Mouse (Mus musculus): ENCODE results near the gene Ifi213.
"Not testable (repeated sequence)": the region's sequence is repeated elsewhere in the genome, so short reads cannot be mapped to it uniquely, and the experiment has no call there.

Ifi213 gene

DNA sequence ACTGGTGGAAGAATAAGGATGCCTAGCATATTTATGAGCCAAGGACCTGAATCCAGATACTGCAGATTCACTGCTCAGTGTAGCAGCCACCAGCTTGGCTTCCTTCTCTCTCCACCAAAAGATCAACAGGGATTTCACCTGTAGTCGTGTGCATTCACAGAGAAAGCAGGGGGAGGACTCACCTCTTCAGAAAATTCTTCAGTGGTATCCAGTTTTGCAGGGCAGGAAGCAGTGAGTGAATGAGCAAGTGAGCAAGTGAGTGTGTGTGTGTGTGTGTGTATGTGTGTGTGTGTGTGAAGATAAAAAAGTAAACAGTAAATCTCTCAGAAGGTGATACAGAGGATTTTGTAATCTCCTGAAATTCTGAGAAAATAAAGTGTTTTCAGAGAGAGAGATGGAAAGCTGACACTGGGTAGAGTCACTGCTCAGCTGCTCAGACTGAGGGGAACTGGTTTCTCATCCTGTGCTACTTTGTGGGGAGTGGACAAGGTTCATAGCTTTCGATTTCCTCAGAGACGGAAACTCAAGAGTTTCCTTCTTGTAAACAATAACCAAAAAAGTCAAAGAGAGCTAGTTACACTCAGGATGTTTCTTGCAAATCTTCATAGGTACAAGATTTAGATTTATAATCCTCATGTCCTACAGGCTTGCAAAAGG, at the start of gene Ifi213:
TSS of gene Ifi213 (minus strand) at position 437 of the 657 bp plus-strand sequence.
- DNase-seq (ENCODE audit: low spot score): not testable (repeated sequence)

DNA sequence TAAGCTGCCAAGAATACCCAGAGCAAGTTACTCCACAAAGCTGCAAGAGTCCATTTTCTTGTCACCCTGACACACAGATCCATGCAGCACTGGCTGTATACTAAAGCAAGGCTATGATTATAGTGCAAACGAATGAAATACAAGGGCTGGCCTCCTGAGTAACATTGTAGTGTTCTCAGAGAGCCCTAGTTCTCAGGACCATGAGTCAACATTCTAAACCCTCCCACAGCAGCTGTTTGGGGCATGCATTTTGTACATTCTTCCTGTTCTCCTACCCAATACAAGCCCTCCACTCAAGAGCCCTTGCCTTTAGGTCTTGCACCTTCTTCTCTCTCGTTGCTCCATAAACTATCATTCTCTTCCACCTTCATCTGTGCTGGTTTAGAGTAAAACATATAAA, 46.3 kb upstream of the Ifi213 start:
- no peak for DNase-seq (ENCODE audit: low spot score)

DNA sequence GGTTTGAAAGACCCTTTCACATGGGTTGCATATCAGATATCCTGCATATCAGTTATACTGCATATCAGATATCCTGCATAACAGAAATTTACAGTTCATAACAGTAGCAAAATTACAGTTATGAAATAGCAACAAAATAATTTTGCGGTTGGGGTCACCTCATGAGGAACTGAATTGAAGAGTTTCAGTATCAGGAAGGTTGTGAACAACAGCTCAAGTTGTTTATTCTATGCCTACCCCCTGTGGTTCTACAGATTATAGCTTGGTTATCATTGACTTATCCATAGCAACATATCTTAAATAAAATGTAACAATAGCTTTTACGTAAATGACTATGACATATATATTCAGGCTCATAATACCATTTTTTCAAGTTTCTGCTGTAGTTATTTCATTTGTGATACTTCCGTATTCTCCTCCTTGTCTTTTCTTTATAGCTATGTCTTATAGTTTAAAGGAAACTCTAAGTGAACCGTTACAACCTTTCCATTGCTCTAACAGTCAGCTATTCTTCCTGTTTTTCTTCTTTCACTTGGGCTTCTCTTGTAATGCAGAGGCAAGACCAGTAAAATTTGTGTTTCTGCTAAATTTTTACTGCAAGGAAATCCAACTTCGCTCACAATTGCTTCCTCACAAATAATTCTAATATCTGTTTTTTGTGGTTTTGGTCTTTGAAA, 35.0 kb upstream of the Ifi213 start:
- no peak for DNase-seq (ENCODE audit: low spot score)

DNA sequence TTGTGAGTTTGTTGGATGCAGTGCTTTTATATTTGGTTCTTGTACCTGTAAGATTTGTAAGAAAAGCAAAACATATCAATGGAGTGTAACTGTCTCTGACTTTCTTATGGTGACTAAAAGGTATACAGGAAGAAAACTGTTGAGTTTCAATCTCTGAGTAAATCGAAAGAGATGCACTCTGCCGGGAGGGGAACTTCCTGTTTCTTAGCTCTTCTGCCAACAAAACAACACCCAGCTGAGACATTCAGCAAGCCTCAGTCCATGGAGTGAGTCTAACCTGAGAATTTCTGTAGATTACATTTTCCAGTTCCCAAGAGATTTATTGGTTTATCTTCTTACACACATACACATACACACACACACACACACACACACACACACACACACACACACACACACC, 31.5 kb upstream of the Ifi213 start, which contains the start of gene Ifi209:
TSS of gene Ifi209 (plus strand) at position 296 of the 400 bp plus-strand sequence.
- DNase-seq (ENCODE audit: low spot score): not testable (repeated sequence)

DNA sequence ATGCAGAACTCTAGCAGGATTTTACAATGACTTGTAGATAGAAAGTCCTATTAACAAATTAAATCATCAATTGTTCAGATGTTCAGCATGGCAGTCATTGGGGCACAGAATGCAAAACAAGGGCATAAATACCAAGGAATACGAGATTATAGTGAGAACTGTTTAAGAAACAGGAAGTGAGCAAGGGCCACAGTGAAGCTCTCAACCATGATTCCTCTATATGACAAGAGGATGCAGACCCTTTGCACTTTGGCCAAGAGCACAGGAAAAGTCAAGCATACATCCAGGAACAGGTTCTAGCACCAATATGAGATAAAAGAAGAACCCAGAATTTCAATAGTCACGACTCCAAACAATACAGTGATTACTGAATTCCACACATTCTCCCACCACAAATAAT, 27.6 kb upstream of the Ifi213 start:
- no peak for DNase-seq (ENCODE audit: low spot score)

DNA sequence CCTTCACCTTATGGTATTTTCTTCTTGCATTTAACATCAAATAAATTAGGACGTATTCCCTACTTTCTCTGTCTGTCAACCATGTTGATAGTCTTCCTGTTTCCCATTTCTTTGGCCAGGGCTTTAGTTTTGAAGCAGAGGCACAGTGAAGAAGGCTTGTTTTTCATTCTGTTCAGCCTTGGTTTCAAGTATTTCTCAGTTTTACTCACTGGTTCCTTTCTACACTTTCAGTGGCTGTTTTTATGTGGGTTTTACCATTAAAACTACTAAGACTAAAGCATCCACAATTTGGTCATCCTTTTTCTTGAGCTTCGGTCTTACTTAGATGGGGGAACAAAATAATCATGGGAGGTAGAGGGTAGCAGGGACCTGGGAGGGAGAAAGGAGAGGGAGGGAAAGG, 25.0 kb upstream of the Ifi213 start:
- DNase-seq (ENCODE audit: low spot score): no peak

DNA sequence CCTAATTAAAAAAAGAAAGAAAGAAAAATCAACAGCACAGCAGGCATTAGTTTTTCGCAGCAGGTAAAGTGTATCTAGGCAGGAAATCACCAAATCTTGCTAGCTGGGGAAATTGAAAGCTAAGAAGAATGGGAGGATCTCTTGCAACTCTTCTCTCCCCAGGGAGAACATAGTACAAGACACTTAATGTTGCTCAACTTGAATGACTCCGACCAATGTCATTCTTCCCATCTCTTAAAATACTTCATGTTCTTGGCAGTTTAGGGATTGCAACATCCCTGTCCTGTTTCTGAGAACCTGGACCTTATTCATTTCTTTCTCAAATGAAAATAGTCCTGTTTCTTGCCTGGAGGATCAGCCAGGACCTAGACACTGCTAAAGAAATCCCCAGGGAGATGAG, 23.1 kb upstream of the Ifi213 start:
- DNase-seq (ENCODE audit: low spot score): not testable (repeated sequence)

DNA sequence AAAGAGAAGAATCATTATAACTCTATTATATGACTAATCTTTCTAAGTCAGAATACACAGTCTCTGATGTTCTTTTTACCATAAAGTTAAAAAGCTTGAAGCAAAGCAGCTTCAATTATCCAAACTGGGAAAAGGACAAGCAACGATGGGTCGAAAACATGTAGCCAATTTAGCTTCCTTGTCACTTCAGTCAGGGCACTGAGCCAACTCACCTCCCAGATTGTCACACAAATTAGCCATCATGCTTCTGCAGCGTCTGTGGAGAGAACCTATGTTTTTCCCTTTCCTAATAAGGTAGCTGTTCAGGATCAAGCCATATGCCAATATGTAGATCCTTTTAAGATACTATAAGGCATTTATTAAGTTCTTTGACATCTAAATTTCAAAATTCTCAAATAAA, 11.2 kb upstream of the Ifi213 start:
- DNase-seq (ENCODE audit: low spot score): not testable (repeated sequence)

DNA sequence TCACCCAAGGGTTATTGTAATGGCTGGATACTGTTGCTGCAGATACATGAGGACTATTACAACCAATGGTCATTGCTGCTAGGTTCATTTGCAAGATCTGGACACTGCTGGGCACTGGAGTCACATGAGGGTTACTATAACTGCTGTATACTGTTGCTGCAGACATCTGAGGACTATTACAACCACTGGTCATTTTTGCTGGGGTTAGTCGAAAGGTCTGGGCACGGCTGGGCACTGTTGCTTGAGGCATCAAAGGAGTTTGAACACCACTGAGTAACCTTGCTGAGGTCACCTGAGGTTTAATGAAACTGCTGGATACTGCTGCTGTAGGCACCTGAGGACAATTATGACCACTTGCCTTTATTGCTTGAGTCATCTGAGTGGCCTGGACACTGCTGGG, 9.4 kb downstream of the Ifi213 start:
- not testable (repeated sequence) for DNase-seq (ENCODE audit: low spot score)

DNA sequence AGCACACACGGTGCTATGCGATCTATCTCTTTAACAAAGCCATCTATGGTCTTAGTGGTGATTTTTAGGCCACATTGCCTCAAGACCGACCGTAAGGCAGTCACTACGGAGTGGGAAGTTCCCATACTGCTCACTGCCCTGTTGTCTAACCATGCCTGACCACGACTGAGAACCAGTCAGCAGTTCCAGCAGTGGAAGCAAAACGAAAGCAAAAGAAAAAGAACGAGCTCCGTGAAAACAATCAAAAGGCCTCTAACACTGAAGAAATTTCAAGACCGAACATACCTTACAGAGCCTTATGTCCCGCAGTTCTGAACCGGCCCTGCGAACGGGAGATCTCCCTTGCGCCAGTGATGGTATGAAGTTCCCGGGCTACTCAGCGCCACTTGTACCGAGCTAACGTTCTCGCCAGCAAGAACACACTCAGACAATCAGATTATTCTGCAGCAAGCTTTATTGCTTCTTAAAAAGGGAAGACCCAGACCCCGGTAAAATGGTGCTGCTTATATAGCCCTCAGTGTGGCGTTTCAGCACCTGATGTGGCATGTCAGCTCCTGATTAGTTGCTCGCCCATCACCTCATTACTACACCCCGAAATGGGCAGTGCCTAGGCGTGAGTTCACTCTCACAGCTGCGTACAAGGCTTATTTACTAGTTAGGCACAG, 19.0 kb downstream of the Ifi213 start:
- no peak for DNase-seq (ENCODE audit: low spot score)

DNA sequence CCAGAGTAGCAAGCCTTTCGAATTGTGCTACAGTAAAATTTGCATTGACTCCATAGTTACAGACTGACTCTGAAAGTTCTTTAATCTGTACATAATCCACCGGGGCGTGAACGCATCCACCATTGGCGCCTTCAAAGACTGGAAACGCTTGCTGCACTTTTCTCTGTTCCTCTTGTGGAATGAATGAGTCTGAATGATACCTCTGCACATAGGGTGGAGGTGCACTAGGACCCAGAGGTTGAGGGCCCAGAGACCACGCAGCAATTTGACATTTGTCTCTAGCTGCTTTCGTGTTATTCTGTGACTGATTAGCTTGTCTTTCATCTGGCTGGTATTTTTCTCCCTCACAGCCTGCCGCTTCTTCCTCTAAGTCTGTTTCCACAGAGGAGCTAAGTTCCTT, 20.0 kb downstream of the Ifi213 start:
- no peak for DNase-seq (ENCODE audit: low spot score)

DNA sequence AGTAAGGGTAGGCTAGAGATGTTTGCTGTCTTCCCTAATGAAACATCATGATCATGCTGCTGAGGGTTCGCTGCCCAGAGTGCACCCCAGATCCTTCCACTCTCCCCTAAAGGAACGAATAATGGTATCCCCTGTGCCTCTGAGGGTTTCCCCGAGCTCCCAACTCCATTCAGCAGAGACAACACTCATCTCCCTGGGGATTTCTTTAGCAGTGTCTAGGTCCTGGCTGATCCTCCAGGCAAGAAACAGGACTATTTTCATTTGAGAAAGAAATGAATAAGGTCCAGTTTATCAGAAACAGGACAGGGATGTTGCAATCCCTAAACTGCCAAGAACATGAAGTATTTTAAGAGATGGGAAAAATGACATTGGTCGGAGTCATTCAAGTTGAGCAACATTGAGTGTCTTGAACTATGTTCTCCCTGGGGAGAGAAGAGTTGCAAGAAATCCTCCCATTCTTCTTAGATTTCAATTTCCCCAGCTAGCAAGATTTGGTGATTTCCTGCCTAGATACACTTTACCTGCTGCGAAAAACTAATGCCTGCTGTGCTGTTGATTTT, 48.5 kb downstream of the Ifi213 start:
- DNase-seq (ENCODE audit: low spot score): not testable (repeated sequence)

DNA sequence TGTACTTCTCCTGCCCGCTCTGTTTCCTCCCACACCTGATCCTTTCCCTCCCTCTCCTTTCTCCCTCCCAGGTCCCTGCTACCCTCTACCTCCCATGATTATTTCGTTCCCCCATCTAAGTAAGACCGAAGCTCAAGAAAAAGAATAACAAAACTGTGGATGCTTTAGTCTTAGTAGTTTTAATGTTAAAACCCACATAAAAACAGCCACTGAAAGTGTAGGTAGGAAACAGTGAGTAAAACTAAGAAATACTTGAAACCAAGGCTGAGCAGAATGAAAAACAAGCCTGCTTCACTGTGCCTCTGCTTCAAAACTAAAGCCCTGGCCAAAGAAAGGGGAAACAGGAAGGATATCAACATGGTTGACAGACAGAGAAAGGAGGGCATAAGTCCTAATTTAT, 50.3 kb downstream of the Ifi213 start:
- not testable (repeated sequence) for DNase-seq (ENCODE audit: low spot score)

DNA sequence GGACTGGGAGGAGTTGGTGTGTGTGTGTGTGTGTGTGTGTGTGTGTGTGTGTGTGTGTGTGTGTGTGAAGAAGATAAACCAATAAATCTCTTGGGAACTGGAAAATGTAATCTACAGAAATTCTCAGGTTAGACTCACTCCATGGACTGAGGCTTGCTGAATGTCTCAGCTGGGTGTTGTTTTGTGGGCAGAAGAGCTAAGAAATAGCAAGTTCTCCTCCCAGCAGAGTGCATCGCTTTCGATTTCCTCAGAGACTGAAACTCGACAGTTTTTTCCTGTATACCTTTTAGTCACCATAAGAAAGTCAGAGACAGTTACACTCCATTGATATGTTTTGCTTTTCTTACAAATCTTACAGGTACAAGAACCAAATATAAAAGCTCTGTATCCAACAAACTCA, 63.3 kb downstream of the Ifi213 start, which contains the start of gene Ifi214:
TSS of gene Ifi214 (minus strand) at position 167 of the 400 bp plus-strand sequence.
- DNase-seq (ENCODE audit: low spot score): not testable (repeated sequence)

DNA sequence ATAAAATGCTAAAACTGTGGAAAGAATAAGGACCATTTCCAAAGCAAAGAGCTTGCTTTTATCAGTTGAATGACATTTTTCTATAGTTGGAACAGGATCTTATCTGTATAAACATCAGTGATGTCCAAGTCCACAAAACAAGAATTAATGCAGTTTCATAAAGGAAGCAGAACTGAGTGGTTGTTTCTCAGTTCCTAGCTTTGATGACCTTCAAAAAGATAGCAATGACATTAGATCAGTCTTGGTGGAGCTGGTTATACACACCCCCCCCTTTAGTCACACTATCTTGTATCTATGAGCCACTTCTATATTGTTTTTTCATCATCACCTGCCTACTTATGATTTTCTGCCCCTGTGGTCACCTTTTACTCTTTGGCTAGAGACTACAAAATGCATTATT, 77.6 kb downstream of the Ifi213 start:
- no peak for DNase-seq (ENCODE audit: low spot score)
